Mouse (Mus musculus) heart, postnatal 0 days (tissue): ENCODE results near the gene Cyp26a1. TPM values are rescaled to one million over a fixed set of nuclear protein-coding genes. Genes with fewer than 3 reads are reported as not detected.

ENCODE experiments used
- ATAC-seq: fragments of 200-750 bp; cut with Nextera tagmentation; 2 replicates; pipeline ENCODE4 v1.8.0; 2017; ENCODE audit warnings: low read depth, moderate number of reproducible peaks, moderate library complexity; ENCODE audit not compliant: insufficient read depth
- DNase-seq: peaks from one replicate; pipeline ENCODE4 v3.0.0-alpha.2; 2016; ENCODE audit warnings: low spot score
- H3K27ac ChIP-seq: fragments of 300-500 bp; sonication (generic); 2 replicates; pipeline ENCODE4 v1.5.1; 2014; ENCODE audit warnings: low read depth, mild to moderate bottlenecking
- H3K27me3 ChIP-seq: fragments of 300-500 bp; sonication (generic); 2 replicates; pipeline ENCODE4 v1.6.1; 2014; ENCODE audit warnings: low read length, mixed read lengths; ENCODE audit not compliant: control insufficient read depth, insufficient read depth
- H3K36me3 ChIP-seq: fragments of 300-500 bp; sonication (generic); replicated peaks from 2 replicates; pipeline ENCODE4 v1.6.1; 2014; ENCODE audit warnings: low read length, mixed read lengths; ENCODE audit not compliant: control insufficient read depth, insufficient read depth
- H3K4me1 ChIP-seq: fragments of 300-500 bp; sonication (generic); 2 replicates; pipeline ENCODE4 v1.6.1; 2014; ENCODE audit warnings: antibody characterized with exemption; ENCODE audit not compliant: control insufficient read depth, insufficient read depth
- H3K4me2 ChIP-seq: fragments of 300-500 bp; sonication (generic); 2 replicates; pipeline ENCODE4 v1.6.1; 2014; ENCODE audit warnings: low read depth, mild to moderate bottlenecking, low read length, moderate library complexity
- H3K4me3 ChIP-seq: fragments of 300-500 bp; sonication (generic); 2 replicates; pipeline ENCODE4 v1.5.1; 2014; ENCODE audit warnings: low read depth, low read length
- H3K9ac ChIP-seq: fragments of 300-500 bp; sonication (generic); replicated peaks from 2 replicates; pipeline ENCODE4 v1.6.1; 2014; ENCODE audit warnings: low read depth, low read length, mixed read lengths
- H3K9me3 ChIP-seq: fragments of 300-500 bp; sonication (generic); replicated peaks from 2 replicates; pipeline ENCODE4 v1.6.1; 2016; ENCODE audit warnings: low read length; ENCODE audit not compliant: control insufficient read depth
- CTCF ChIP-seq: IDR thresholded peaks from 2 replicates; pipeline ENCODE4 v1.5.1; 2016; ENCODE audit warnings: antibody characterized with exemption, control low read depth, low read depth
- EP300 ChIP-seq: IDR thresholded peaks from 2 replicates; pipeline ENCODE4 v1.6.1; 2016; ENCODE audit warnings: antibody characterized with exemption, low read depth
- WGBS: fragments of 180-500 bp; shearing (Covaris S2); extraction: QIAGEN DNeasy Blood & Tissue Kit; methylation state at CpG from one replicate; pipeline ENCODE4 v1.1.7; 2014; 5-methylcytosine and 5-hydroxymethylcytosine counted together
- polyA plus RNA-seq: library from polyadenylated mRNA; unstranded; fragments of >200 nt; fragmentation: Nextera tagmentation; extraction: Ambion mirVana; gene quantifications from 2 replicates; pipeline ENCODE4 v1.2.1, GENCODE M21; 2015
- total RNA-seq: library from RNA; depleted of rRNA; stranded (reverse); fragments of >200 nt; gene quantifications from 2 replicates; pipeline ENCODE4 v1.2.3, GENCODE M21; 2014; ENCODE audit warnings: low replicate concordance

The Cyp26a1 gene
- total and polyA plus RNA-seq, 2 experiments from 2014 or later = 0.08 to 1.3 TPM

GRCm38 (mm10) chr19:37695762-37696602 lies 1.6 kb upstream of the Cyp26a1 start:
- H3K27ac ChIP-seq = no peak overlapping the region

GRCm38 (mm10) chr19:37696603-37697334 lies 829 bp upstream of the Cyp26a1 start:
- no peak for TF ChIP-seq EP300
- no peak for TF ChIP-seq CTCF
- H3K4me2 ChIP-seq = peak overlapping the region; percentile 67
- DNase-seq = no peak
- no peaks in the 10 kb centered on the region for H3K9me3 ChIP-seq
- H3K4me3 ChIP-seq = peak overlapping the region; percentile 46
- H3K27me3 ChIP-seq = peaks cover 99% of the 10 kb centered on the region
- H3K27ac ChIP-seq = no peak overlapping the region
- H3K36me3 ChIP-seq = no peaks in the 10 kb centered on the region
- H3K4me1 ChIP-seq = peaks cover 26% of the 10 kb centered on the region
- 4% methylated on average over 22 of the region's 22 CpGs for WGBS
- ATAC-seq = no peak
- H3K9ac ChIP-seq = no peak overlapping the region

More at GRCm38 (mm10) chr19:37695762-37696602, 1.6 kb upstream of the Cyp26a1 start:
- 7% methylated on average over 42 of the region's 42 CpGs for WGBS
- peaks cover 100% of the 10 kb centered on the region for H3K27me3 ChIP-seq
- H3K9me3 ChIP-seq = no peaks in the 10 kb centered on the region
- no peak for TF ChIP-seq EP300
- no peak for TF ChIP-seq CTCF
- H3K4me3 ChIP-seq = peak overlapping the region; percentile 46
- no peak for ATAC-seq
- peaks cover 26% of the 10 kb centered on the region for H3K4me1 ChIP-seq
- H3K4me2 ChIP-seq = peak overlapping the region; percentile 67
- no peak overlapping the region for H3K9ac ChIP-seq
- no peaks in the 10 kb centered on the region for H3K36me3 ChIP-seq
- DNase-seq = no peak

GRCm38 (mm10) chr19:37697335-37697636 lies 312 bp upstream of the Cyp26a1 start:
- no peaks in the 10 kb centered on the region for H3K36me3 ChIP-seq
- no peak overlapping the region for H3K27ac ChIP-seq
- TF ChIP-seq EP300 = no peak
- ATAC-seq (no peak), DNase-seq (no peak)
- peak overlapping the region; percentile 46 for H3K4me3 ChIP-seq
- peak overlapping the region; percentile 67 for H3K4me2 ChIP-seq
- no peak overlapping the region for H3K9ac ChIP-seq
- peaks cover 99% of the 10 kb centered on the region for H3K27me3 ChIP-seq
- H3K4me1 ChIP-seq = peaks cover 26% of the 10 kb centered on the region
- WGBS = 1% methylated on average over 18 of the region's 18 CpGs
- H3K9me3 ChIP-seq = no peaks in the 10 kb centered on the region

GRCm38 (mm10) chr19:37698273-37699160 lies 919 bp downstream of the Cyp26a1 start:
- H3K4me2 ChIP-seq = peak overlapping the region; percentile 67
- TF ChIP-seq EP300 (no peak), CTCF (no peak)
- H3K27ac ChIP-seq = no peak overlapping the region
- H3K4me3 ChIP-seq = peak overlapping the region; percentile 46
- H3K9me3 ChIP-seq = no peaks in the 10 kb centered on the region
- DNase-seq (no peak), ATAC-seq (no peak)
- no peaks in the 10 kb centered on the region for H3K36me3 ChIP-seq
- WGBS = 2% methylated on average over 63 of the region's 63 CpGs
- peaks cover 26% of the 10 kb centered on the region for H3K4me1 ChIP-seq
- H3K9ac ChIP-seq = no peak overlapping the region
- peaks cover 99% of the 10 kb centered on the region for H3K27me3 ChIP-seq

GRCm38 (mm10) chr19:37699711-37700110 lies 2.1 kb downstream of the Cyp26a1 start:
- H3K36me3 ChIP-seq = no peaks in the 10 kb centered on the region

More at GRCm38 (mm10) chr19:37699711-37700110, 2.1 kb downstream of the Cyp26a1 start:
- Histone ChIP-seq H3K9me3 (no peaks in the 10 kb centered on the region), H3K4me1 (peaks cover 26% of the 10 kb centered on the region), H3K27me3 (peaks cover 89% of the 10 kb centered on the region), H3K4me2 (no peak overlapping the region), H3K9ac (no peak overlapping the region), H3K27ac (no peak overlapping the region), H3K4me3 (no peak overlapping the region)
- DNase-seq = no peak
- WGBS = 30% methylated on average over 9 of the region's 9 CpGs
- no peak for ATAC-seq
- TF ChIP-seq CTCF = no peak
- TF ChIP-seq EP300 = no peak
